Mouse (Mus musculus): ENCODE measurements around the gene Tmbim1. TPM values are rescaled to one million over a fixed set of nuclear protein-coding genes. Genes with fewer than 3 reads are reported as not detected.

Tmbim1 gene
- total RNA-seq, 1 experiment, result 38.0 TPM

DNA sequence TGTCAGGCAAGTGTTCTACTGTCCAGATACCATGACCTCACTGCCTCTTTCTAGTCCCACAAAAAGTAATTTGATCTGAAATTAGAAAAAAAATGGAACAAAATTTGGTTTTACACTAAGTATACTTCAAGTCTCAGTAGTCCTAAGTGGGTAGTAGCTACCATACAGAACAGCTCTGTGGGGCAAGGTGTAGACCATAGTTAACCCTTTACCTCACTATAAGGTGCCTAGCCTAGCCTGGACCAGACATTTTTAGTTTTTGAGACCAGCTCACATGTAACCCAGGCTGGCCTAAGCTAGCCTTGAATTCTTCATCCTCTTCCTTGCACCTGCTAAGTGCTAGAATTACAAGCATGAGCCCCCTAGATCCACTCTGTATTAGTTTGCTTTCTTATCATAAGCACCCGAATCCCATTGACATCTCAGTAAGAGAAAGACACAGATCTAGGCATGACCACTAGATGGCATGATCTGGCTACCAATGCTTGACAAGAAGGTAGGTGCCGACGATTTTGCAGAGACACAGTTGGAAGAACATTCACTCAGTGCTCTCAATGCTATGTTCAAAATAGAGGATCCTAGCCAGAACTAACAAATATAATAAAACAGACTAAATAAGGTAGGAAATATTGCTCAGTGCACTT is 7.7 kb upstream of the Tmbim1 start:
- Histone ChIP-seq H3K4me3 (ENCODE audit: insufficient read depth in 1 of 2, low read depth in 1 of 2, low read length in 2 of 2, poor library complexity in 1 of 2, severe bottlenecking in 1 of 2) (no peak overlapping the region), H3K4me1 (ENCODE audit: control insufficient read depth in 2 of 2, insufficient read depth in 2 of 2, low read length in 2 of 2, poor library complexity in 1 of 2) (peaks cover under 1 to 2% of the 10 kb centered on the region in 2 experiments; a peak in 3 of 4 replicates), H3K27ac (ENCODE audit: insufficient read depth, low read depth, low read length, poor library complexity, severe bottlenecking) (no peak overlapping the region), H3K36me3 (ENCODE audit: control insufficient read depth, insufficient read depth, low read length, poor library complexity, severe bottlenecking) (no peaks in the 10 kb centered on the region), H3K9me3 (ENCODE audit: control insufficient read depth, insufficient read depth, low read depth, low read length) (no peaks in the 10 kb centered on the region), H3K9ac (ENCODE audit: insufficient read depth, low read depth, low read length, poor library complexity, severe bottlenecking) (no peak overlapping the region)
- no peak for DNase-seq (ENCODE audit: low read depth, low spot score)
- in situ Hi-C loops (cut with MboI; ENCODE audit: low sequenced_read_pairs in 2 of 2, unreplicated experiment in 2 of 2), result no loop called here
- TF ChIP-seq CHD2 (IDR thresholded peaks at IDR 0.05; ENCODE audit: low read depth, low read length), result no peak

DNA sequence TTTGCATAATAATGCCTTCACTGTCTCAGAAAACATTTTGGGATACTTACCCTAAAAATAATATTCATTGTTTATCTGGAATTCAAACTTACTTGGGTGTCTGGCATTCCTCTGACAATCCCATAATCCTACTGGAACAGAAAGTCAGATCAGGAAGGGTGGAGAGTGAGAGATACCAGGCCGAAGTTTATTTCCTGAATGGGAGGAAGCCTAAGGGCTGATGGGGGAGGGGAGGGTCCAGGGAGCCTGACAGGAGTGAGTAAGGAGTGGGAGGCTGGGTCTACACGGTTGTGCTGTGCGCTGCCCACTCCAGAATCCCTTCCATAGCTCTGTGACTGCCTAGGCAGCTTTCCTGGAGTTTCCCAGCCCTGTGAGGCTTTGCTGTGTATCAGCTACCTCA is 4.3 kb upstream of the Tmbim1 start:
- H3K4me1 ChIP-seq (ENCODE audit: control insufficient read depth in 2 of 2, insufficient read depth in 2 of 2, low read length in 2 of 2, poor library complexity in 1 of 2), result peaks cover 2 to 19% of the 10 kb centered on the region in 2 experiments; a peak in 3 of 4 replicates
- in situ Hi-C loops (cut with MboI; ENCODE audit: low sequenced_read_pairs in 2 of 2, unreplicated experiment in 2 of 2), result no loop called here
- no peaks in the 10 kb centered on the region for H3K36me3 ChIP-seq (ENCODE audit: control insufficient read depth, insufficient read depth, low read length, poor library complexity, severe bottlenecking)
- DNase-seq (ENCODE audit: low read depth, low spot score), result no peak
- H3K9ac ChIP-seq (ENCODE audit: insufficient read depth, low read depth, low read length, poor library complexity, severe bottlenecking), result peak overlapping the region; percentile 38; the same call in 1 of the 2 replicates
- H3K27ac ChIP-seq (ENCODE audit: insufficient read depth, low read depth, low read length, poor library complexity, severe bottlenecking), result peak overlapping the region; percentile 80
- H3K4me3 ChIP-seq (ENCODE audit: insufficient read depth in 1 of 2, low read depth in 1 of 2, low read length in 2 of 2, poor library complexity in 1 of 2, severe bottlenecking in 1 of 2), result no peak overlapping the region
- no peak for TF ChIP-seq ZC3H11A (IDR thresholded peaks at IDR 0.05; ENCODE audit: borderline replicate concordance, low read depth, low read length)
- TF ChIP-seq ZNF384 (IDR thresholded peaks at IDR 0.05; ENCODE audit: low read depth, low read length), result no peak
- no peak for TF ChIP-seq CHD2 (IDR thresholded peaks at IDR 0.05; ENCODE audit: low read depth, low read length)
- TF ChIP-seq MAFK (IDR thresholded peaks at IDR 0.05; ENCODE audit: insufficient read depth, low read depth, low read length), result no peak
- TF ChIP-seq HCFC1 (IDR thresholded peaks at IDR 0.05; ENCODE audit: borderline replicate concordance, insufficient read depth, low read length), result no peak
- no peaks in the 10 kb centered on the region for H3K9me3 ChIP-seq (ENCODE audit: control insufficient read depth, insufficient read depth, low read depth, low read length)

GRCm38 (mm10) chr1:74308001-74308964 is 2.9 kb upstream of the Tmbim1 start:
- no peaks in the 10 kb centered on the region for H3K36me3 ChIP-seq (ENCODE audit: control insufficient read depth, insufficient read depth, low read length, poor library complexity, severe bottlenecking)
- H3K27ac ChIP-seq (ENCODE audit: insufficient read depth, low read depth, low read length, poor library complexity, severe bottlenecking), result peak overlapping the region; percentile 84
- H3K4me3 ChIP-seq (ENCODE audit: insufficient read depth in 1 of 2, low read depth in 1 of 2, low read length in 2 of 2, poor library complexity in 1 of 2, severe bottlenecking in 1 of 2), result no peak overlapping the region
- peak; percentile 62 for DNase-seq (ENCODE audit: low read depth, low spot score)
- TF ChIP-seq CHD2 (IDR thresholded peaks at IDR 0.05; ENCODE audit: low read depth, low read length), result no peak
- in situ Hi-C loops (cut with MboI; ENCODE audit: low sequenced_read_pairs in 2 of 2, unreplicated experiment in 2 of 2), result no loop called here
- H3K4me1 ChIP-seq (ENCODE audit: control insufficient read depth in 2 of 2, insufficient read depth in 2 of 2, low read length in 2 of 2, poor library complexity in 1 of 2), result peaks cover 2 to 19% of the 10 kb centered on the region in 2 experiments; a peak in 3 of 4 replicates
- H3K9me3 ChIP-seq (ENCODE audit: control insufficient read depth, insufficient read depth, low read depth, low read length), result no peaks in the 10 kb centered on the region
- no peak overlapping the region for H3K9ac ChIP-seq (ENCODE audit: insufficient read depth, low read depth, low read length, poor library complexity, severe bottlenecking)

GRCm38 (mm10) chr1:74307146-74307545 is 1.7 kb upstream of the Tmbim1 start:
- TF ChIP-seq CHD2 (IDR thresholded peaks at IDR 0.05; ENCODE audit: low read depth, low read length) (no peak), HCFC1 (IDR thresholded peaks at IDR 0.05; ENCODE audit: borderline replicate concordance, insufficient read depth, low read length) (no peak), ZC3H11A (IDR thresholded peaks at IDR 0.05; ENCODE audit: borderline replicate concordance, low read depth, low read length) (no peak), MAFK (IDR thresholded peaks at IDR 0.05; ENCODE audit: insufficient read depth, low read depth, low read length) (no peak), ZNF384 (IDR thresholded peaks at IDR 0.05; ENCODE audit: low read depth, low read length) (no peak)
- no peak overlapping the region for H3K4me3 ChIP-seq (ENCODE audit: insufficient read depth in 1 of 2, low read depth in 1 of 2, low read length in 2 of 2, poor library complexity in 1 of 2, severe bottlenecking in 1 of 2)

More at GRCm38 (mm10) chr1:74307146-74307545, 1.7 kb upstream of the Tmbim1 start:
- H3K36me3 ChIP-seq (ENCODE audit: control insufficient read depth, insufficient read depth, low read length, poor library complexity, severe bottlenecking), result no peaks in the 10 kb centered on the region
- no peaks in the 10 kb centered on the region for H3K9me3 ChIP-seq (ENCODE audit: control insufficient read depth, insufficient read depth, low read depth, low read length)
- peaks cover 2 to 23% of the 10 kb centered on the region in 2 experiments; a peak in 3 of 4 replicates for H3K4me1 ChIP-seq (ENCODE audit: control insufficient read depth in 2 of 2, insufficient read depth in 2 of 2, low read length in 2 of 2, poor library complexity in 1 of 2)
- no peak overlapping the region for H3K9ac ChIP-seq (ENCODE audit: insufficient read depth, low read depth, low read length, poor library complexity, severe bottlenecking)
- no peak for DNase-seq (ENCODE audit: low read depth, low spot score)
- in situ Hi-C loops (cut with MboI; ENCODE audit: low sequenced_read_pairs in 2 of 2, unreplicated experiment in 2 of 2), result no loop called here
- H3K27ac ChIP-seq (ENCODE audit: insufficient read depth, low read depth, low read length, poor library complexity, severe bottlenecking), result peak overlapping the region; percentile 15; the same call in 1 of the 2 replicates

Data from ES-E14 (cell line).